Mouse (Mus musculus) G1E-ER4 (cell line): ENCODE results near the gene Efna2. TPM values are rescaled to one million over a fixed set of nuclear protein-coding genes. Genes with fewer than 3 reads are reported as not detected.

Experiments used
- GATA1 ChIP-seq: IDR thresholded peaks from one replicate; pipeline ENCODE4 v1.8.0; 2012; ENCODE audit warnings: low read length, inconsistent platforms
- polyA plus RNA-seq: library from polyadenylated mRNA; stranded (reverse); fragments of >175 nt; gene quantifications from 2 replicates; pipeline ENCODE4 v1.2.3, GENCODE M21; 2012

The Efna2 gene
- polyA plus RNA-seq, 1 experiment, result 0.52 TPM

GRCm38 (mm10) chr10:80157141-80157929 is 21.9 kb upstream of the Efna2 start:
- TF ChIP-seq GATA1, result no peak

DNA sequence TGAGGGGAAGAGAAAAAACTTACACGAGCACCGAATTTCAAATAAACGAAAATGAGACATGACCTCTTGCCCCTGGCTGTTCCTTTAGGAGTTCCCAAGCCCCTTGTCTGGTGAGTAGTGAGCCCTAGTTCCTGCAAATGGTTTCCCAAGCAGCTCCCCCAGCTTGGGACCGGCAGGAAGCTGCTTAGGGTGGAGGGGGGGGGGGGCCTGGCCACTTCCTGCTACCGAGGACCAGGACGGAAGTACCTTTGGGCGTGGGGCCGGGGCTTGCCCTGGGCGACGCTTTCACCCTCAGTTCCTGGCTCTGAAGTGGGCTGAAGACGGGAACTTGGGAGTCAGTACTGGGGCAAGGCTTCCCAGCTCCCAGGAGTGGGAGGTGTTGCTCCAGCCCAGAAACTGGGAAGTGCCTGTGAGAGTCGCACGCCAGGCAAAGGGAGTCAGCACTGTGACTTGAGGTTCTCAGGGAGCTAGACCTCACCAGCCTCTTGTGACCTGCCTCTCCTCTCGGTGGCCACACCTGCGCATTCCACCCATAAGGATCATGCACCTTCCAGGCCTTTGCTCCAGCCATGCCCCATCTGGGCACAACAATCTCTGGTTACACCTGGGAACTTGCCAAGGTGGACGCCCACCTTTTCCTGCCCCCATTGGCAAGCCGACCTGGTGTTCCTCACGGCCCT is 20.8 kb upstream of the Efna2 start:
- no peak for TF ChIP-seq GATA1

DNA sequence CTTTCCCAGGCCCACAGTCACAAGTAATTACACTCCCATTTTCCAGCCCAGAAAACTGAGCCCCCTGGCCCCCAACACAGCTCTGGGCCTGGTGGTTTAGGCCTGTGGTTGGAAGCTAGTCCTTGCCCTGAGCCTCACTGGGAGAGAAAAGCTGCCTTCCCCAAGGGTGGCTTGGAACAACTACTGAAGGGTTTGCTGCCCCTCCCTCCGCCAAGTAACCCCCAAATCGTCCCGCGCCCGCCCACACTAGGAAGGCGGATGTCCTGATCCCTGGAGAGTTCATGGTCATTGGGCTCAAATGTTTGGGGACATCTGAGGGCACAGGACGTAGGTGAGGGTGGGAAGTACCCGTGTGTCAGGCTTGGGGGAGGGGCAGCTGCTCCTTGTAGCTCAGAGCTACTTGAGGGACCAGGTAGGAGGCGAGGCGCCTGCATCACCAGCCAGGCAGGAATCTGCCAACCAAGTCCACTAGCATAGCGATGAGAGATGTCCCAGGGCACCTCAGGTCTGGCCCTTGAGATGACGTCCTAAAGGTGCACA is 20.2 kb upstream of the Efna2 start:
- no peak for TF ChIP-seq GATA1

DNA sequence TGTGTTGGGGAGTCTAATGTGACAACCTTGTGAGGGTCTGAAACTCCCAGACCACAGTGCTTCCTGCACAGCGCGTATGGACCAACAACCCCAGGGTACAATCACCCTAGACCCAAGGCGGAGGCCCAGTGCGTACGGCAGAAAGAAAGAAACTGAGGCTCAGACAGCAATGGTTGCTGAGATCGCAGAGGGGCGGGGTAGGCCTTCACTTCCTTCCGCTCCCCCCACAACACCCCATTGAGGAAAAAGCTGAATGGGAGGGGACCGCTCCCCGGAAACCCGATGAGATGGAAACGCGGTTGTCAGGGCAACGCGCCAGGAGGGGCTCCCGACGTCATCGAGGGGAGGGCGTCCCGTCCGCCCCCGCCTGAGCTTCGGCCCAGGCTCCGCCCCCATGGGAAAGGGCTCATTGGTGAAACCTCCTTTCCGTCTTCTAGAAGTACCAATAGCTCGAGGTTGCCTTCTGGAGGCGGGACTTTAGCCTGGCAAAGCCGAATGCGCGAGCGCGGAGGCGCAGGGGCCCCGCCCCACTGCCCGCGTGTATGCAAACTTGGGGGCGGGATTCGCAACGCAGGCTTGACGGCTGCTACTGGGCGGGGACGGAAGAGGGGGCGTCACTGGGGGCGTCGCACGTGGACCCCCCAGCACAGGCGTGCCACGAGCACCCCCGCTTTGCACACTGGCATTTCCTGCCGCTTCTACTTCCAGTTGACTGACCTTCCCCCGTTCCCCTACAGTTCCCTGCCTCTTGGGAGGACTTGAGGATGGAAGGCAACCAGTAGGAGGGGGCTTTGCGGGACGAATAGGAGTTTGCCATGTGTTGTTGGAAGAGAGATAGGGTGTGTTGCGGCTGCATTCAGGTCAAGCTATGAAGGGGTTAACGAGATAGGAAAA is 19.5 kb upstream of the Efna2 start:
- TF ChIP-seq GATA1, result no peak

DNA sequence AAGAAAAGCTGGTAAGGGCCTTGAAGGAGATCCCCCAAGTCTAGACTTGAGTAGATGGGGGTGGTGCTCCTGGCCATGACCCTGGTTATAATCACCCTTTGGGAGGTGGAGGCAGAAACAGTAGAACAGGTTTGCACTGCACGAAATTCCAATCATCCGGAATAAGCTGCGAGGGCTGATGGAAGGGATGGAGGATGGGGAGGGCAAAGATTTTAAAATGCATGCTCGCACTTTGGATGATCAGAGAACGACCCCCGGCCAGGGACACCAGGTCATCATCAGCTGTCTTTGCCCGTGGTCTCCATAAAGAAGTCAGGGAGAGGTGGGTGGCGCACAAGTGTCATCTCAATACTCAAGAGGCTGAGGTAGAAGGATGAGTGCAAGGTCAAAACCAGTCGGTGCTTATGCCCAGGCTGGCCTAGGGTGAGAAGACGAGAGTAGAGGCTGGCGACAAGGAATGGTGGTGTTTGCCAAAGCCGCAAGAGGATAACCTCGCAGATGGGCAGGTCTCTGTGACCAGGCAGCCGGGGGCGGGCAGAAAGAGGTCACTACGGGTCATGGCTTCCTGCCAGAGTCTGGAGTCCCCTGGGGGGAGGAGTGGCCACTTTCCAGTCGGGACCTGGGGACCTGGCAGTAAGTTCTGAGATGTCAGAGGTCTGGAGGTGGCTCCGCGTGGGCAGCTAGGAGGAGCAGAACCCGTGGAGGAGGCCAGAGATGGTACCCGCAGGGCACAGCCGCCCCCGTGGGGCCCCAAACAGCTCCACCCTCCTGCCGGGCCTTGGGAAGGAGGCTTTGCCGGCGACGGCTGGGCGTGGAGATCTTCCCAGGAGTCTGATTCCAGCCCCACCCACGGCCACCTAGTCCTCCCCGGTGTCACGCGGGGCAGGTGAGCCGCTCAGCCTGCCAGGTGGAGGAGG is 18.6 kb upstream of the Efna2 start:
- TF ChIP-seq GATA1, result no peak

DNA sequence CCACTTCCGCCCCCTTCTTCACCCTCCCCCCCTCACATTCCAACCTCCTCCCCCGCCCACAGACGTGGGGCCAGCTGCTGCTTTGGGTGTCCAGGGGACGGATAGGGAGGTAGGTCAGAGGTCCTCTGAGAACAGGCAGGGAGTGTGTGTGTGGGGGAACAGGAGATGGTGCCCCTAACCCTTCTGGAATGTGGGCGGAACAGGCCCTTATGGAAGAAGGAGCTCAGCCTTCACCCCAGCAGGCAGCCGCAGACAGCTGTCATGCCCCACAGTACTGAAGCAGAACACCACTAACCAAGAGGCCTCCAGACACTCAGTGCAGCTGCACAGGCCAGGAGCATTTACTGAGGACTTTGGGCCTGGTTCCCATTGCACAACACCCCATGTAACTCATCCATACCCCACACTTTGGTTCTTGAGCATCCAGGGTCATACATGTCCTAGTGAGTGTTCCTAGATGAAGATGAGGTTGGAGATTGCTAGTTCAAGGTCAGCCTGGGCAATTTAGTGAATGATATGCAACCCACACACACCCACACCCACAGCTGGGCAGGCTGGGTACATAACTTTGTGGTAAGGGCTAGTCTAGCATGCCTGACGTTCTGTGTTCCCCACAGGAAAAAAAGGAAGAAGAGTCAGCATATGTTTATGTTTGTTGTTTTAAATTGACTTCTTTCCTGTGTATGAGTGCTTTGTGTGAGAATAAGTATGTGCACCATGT is 17.6 kb upstream of the Efna2 start:
- no peak for TF ChIP-seq GATA1

- no peak for TF ChIP-seq GATA1
Measured at GRCm38 (mm10) chr10:80162243-80162608, 17.1 kb upstream of the Efna2 start.

DNA sequence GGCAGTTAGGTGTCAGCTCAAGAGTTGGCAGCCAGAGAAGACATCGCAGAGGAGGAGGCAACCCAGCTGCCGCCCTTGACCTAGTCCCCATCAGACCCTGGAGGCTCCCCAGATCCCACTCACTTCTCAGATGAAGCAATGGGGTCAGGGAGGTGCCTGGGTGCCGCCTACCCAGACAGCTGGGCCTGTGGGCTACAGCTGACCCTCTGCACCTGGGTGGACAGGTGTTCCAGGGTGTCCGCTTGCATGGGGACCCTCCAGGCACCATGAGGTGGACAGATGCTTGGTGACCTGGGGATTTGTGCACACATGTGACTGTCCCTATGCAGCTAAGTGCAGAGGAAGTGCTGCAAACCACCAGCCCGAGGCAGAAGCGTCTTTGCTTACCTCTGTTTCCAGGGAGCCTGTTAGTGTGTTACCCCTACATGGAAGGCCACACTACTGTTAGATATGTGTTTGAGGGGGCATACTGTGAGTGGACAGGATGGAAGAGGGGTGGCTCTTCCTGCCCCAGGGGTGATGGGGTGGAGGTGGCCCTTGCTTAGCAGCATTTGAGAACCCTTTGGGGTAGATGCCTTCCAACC is 16.5 kb upstream of the Efna2 start:
- no peak for TF ChIP-seq GATA1

GRCm38 (mm10) chr10:80163721-80164120 is 15.6 kb upstream of the Efna2 start:
- no peak for TF ChIP-seq GATA1

DNA sequence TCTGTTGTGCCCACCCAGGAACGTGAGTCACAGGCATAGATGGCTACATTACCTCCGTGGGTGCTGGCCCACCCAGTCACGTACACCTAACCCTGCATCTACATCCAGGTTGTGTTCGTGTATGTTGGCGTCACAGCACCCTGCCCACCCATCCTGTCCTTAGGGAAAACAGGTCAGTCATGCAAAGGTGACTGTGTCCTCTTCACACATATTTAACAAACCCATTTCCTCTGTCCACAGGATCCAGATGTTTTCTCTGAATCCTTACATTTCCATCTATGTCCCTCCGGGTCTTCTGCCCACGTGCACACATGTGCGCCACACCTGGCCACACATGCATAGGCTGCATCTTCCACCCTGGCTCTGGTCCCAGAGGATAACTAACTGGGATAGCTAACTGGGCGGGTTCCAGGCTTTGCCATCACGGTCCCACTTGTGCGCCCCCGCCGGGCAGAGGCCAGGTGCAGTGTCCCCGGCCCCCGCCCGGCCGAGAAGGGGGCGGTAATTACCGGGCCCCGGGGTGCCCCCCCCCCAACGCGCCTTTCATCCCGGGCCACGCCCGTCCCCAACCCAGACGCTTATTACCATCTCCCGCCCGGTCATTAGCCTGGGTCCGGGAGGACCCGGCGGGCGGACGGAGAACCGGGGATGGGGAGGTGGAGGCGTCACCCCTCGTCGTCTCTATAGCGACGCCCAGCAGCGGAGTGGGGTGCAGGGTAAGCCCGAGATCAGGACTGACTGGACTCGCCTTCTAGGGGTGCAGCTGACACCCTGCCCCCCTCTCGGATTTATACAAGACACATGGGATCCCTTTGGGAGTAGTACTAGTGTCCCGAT is 14.9 kb upstream of the Efna2 start:
- no peak for TF ChIP-seq GATA1

DNA sequence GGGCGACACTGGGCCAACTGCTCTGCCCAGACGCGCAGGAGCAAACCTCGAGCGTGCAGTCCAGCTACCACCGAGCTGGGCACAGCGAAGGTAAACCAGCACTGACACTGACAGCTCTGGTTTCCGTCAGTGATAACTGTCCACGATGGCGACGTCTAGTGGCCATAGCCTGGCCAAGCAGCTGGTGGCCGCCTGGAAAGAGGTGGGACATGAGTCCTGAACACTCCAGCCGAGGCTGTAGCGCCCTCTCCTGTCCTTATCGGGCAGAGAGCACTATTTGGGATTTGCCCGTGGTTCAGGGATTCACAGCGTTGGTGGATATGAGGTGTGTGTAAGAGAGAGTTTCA is 14.3 kb upstream of the Efna2 start:
- TF ChIP-seq GATA1, result no peak

DNA sequence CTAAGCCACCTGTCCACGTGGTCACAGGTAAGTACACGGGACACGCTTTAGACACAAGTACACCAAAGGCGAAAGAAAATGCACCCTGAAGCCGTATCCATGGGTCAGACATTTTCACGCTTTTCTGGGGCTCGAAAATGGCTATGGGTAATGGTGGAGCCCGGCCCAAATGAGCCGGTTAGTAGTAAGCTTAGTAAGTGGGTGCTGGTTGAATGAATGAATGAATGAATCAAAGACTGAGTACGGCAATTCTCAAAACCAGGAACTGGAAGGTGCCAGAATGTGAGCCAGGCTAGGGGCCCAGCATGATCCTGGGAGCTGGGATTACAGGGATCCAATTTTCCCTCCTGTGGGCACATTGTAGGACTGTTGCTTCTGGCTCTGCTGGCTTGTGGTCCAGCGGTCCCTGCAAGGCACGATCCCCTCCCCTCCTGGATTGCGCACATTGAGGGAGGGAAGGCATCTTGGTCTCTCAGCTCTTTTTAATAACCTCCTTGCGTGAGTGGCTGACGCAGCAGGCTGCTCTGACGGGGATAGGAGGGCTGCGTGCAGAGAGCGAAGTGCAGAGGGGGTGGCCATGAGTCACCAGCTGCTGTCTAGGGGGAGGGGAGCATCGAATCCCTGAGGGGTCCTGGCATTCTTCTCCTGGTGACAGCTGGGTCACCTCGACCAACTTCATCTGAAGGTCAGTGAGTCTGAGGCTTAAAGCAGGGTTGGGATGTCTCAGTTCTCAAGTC is 13.7 kb upstream of the Efna2 start, which contains the start of gene Cirbp:
Gene Cirbp (plus strand): TSS at position 594 of the 737 bp plus-strand sequence.
- no peak for TF ChIP-seq GATA1
